Mouse (Mus musculus) CD4-positive, CD25-positive, alpha-beta regulatory T cell, adult 2 months (primary cell): ENCODE measurements around the gene Ugt1a8.

Experiments used
- DNase-seq: peaks from one replicate; pipeline ENCODE4 v3.0.0-alpha.2; 2012; ENCODE audit warnings: low read depth, low spot score

Gene Ugt1a8

DNA sequence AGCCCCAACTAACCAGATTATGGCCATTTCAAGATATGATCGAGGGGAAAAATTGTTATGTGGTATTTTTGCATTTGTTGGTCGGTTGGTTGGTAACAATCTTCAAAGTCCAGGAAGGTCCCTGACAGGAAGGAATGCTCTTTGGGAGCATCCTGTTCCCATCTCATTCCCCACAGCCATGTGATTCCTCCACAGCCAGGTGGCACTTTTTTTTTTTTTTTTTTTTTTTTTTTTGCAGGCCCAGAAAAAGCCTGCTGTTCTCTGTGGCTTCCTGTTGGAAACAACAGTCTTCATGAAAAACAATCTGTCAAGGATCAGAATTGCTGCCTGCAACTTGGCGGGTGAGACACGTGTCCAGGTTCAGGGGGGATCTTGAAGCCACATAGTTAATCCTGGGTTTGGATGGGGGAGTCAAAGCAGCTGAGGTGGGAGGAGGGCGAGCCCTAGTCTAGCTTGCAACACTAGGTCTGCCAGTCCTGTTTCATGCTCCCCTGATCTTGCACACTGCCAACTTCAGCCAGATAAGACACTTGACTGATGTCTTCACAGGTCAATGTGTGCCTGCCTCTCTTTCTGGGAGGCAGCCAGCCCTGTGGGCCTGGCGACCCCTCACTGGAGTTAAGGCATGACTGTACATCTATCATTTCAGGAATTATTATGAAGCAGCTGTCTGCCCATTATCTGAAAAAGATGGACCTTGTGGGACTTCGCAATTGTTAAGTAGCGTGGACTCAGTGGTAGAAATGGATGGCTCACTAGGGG is 171.4 kb downstream of the Ugt1a8 start:
- no peak for DNase-seq

DNA sequence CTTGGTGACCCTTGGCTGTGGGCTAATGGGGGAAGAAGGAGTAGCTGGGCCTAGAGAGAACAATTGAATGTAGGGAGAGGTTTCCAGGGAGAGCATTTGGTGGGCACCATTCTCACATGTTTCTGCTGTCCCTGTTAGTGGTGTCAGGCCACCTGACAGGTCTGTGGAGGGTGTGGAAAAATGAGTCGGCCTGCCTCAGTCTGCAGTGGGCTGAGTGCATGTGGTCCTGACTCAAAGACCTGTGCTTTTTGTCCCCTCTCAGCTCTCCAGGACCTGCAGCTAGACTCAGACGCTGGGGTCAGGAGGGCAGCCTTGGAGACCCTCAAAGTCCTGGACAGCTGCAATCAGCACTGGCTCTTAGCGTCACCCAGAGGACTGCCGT is 172.0 kb downstream of the Ugt1a8 start:
- DNase-seq = no peak

GRCm38 (mm10) chr1:88260114-88260513 is 172.5 kb downstream of the Ugt1a8 start:
- DNase-seq = no peak

DNA sequence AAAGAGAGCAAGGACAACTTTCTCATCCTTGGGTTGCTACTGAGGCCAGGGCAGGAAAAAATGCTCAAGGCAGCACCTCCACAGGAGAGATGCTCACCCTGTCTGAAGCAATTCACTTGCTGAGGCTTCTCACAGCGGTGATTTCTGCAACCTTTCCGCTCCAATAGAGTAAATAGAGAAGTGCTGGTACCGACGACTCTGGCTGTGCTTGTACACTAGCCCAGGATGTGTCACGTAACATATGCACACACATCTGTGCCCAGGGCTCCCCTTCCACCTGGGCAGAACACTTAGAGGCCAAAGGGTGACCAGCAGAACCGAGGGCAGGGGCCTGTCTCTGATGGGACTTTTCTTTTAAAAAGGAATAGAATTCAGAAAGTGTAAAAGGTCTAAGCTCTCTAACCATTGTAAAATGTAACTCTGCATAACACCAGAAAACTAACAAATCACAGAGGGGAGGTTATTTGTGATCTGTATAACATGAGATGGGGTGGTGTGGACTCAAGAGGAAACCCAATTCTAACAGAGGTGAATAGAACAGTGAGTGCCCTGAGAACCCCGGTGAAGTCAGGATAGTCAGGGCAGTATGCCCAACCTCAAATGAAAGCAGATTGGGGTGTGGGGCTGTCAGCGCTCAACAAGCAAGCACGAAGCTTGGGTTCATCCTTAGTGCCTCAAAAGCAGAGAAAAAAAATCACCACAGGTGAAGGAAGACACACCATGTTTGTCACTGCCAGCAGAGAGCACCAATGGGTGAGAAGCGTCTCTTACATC is 173.2 kb downstream of the Ugt1a8 start:
- no peak for DNase-seq

DNA sequence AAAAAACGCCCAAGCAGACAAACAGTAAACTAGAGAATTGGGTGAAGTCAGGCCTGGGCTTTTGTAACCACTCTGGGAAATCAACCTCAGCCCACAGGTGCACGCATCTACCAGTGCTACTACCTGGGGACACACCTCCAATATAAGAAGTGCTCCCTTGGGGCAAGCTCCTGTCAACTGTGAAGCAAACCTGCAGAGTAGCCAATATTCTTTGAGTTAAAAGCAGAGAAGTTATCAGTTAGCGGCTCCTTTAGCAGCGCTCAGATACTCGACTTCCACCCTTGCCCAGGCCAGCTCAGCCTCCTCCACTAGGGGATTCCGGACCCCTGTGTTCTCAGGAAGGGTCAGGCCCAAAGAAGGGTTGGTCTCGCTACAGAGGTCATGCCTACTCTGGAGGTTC is 174.1 kb downstream of the Ugt1a8 start:
- no peak for DNase-seq

GRCm38 (mm10) chr1:88262255-88262654 is 174.6 kb downstream of the Ugt1a8 start:
- DNase-seq = no peak

DNA sequence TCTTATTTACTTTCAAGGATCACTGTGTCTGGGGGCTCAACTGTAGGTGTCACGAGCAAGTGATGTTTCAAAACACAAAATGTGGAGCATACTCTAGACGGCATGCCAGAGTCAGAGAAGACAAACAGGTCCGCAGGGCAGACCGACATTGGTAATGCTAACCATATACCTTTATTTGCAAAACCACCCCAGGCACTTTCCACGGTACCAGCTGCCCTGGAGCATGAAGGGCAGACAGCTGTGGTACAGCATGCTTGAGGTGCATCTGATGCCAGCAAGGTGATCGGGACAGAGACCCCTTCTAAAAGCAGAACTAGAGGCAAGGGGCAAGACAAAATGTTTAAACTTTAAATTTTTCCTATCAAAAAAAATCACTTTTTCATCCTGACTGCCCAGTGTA is 175.3 kb downstream of the Ugt1a8 start:
- no peak for DNase-seq

DNA sequence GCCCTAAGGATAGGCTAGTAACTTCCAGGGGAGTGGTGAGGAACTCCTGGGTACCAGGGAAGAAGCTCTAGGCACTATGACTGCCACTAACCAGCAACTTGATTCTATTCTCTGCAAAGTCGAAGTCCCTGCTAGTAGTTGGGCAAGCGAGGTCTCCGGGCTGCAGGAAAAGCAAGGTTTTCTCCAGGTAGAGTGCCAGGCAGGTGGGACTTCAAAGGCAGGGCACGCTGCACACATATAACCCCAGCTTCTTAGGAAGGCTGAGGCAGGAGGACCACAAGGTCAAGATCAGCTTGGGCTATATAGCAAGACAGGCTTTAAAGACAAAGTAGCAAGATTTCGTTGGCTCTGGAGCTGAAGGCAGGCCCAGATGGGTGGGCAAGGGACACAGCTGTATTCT is 176.2 kb downstream of the Ugt1a8 start:
- no peak for DNase-seq

- no peak for DNase-seq
These were observed 176.7 kb downstream of the Ugt1a8 start for GRCm38 (mm10) chr1:88264237-88264868.

- DNase-seq = no peak
These were observed 177.2 kb downstream of the Ugt1a8 start for GRCm38 (mm10) chr1:88264869-88265240.

DNA sequence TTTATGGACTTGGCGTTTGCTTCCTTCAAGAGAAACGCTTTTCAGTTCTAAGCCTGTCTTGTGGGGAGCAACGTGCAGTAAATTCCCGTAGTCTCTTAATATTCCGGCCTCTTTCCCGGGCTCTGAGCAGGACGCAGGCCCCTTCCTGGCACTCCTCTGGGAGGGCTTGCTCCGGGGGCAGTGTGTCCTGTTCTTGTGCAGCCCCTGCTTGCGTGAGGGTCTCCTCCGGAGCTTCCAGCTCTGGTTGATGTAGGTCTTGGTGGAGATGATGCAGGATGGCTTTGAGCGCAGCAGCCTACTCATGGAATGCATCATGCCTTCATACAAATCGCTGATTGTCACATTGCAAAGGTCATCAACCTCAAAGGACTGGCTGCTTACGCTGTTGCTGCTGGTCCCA is 178.5 kb downstream of the Ugt1a8 start:
- no peak for DNase-seq

DNA sequence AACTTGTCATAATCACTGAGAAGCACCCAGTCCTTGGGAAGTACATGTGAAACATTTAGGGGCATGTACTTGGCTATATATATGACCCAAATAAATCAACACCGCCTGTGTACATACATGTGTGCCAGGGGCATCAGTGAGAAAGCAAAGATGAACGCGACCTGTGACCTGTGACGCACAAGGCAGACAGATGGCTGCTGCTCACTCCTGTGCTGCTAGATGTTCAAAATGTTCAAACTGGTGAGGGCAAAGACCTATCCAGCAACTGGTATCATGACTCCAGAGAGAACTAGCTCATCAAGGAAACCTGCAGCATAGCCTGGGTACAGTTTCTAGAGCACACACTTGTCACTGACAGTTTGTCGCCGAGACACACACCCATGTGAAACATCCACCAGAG is 179.9 kb downstream of the Ugt1a8 start:
- DNase-seq = no peak

DNA sequence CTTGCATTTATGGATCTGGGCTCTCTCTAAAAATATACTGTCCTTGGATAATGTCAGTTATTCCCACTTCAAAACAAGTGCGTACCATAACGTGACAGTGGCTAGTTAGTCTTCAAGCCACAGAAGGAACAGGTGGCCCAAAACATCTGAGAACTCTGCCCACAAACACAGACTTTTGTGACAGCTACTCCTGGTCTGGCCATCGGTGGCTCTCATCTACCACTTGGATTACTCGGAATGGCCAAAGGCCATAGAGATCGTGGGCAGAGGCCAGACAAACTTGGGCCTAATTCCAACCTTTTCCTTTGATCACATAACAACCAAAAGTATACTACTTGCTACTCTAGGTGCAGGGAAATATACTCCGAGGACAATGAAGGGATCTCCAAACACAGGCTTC is 180.5 kb downstream of the Ugt1a8 start:
- DNase-seq = no peak
